In genomic region chr17:34039562-34040450, GRCm38 (mm10) we compare ENCODE assay signal across 7 mouse cellular contexts. TPM values are rescaled to one million over a fixed set of nuclear protein-coding genes. Genes with fewer than 3 reads are reported as not detected.
A peak's percentile ranks its signal among the peaks of the same experiment; 100 is the strongest.
DNase-seq lines count a peak whose midpoint lies in the region; ATAC-seq and TF ChIP-seq lines count a peak whose summit lies in the region.

No protein-coding gene starts in this region.

- peak overlapping the region; percentile 63 for H3K4me2 ChIP-seq in hindbrain, embryonic 16.5 days (ENCODE audit: low read length)
- H3K4me2 ChIP-seq in neural tube, embryonic 15.5 days: peak overlapping the region; percentile 65
- no peak overlapping the region for H3K4me2 ChIP-seq in liver, embryonic 11.5 days

- H3K9me3 ChIP-seq in hindbrain, embryonic 16.5 days (ENCODE audit: control insufficient read depth, low read length): no peaks in the 10 kb centered on the region
- H3K9me3 ChIP-seq in neural tube, embryonic 15.5 days (replicated peaks): no peaks in the 10 kb centered on the region
- H3K9me3 ChIP-seq in liver, embryonic 11.5 days (ENCODE audit: control insufficient read depth, low read length): no peaks in the 10 kb centered on the region

- peak overlapping the region; percentile 81 for H3K27ac ChIP-seq in gastrocnemius, adult 2 months
- H3K27ac ChIP-seq in hindbrain, embryonic 16.5 days (ENCODE audit: low read depth, low read length): no peak overlapping the region
- no peak overlapping the region; the same call in 1 of the 2 replicates for H3K27ac ChIP-seq in neural tube, embryonic 15.5 days (replicated peaks)
- H3K27ac ChIP-seq in liver, embryonic 11.5 days (ENCODE audit: low read depth, low read length): no peak overlapping the region

- intact Hi-C loops in gastrocnemius, adult 2 months (cut with DNase I): loop anchor here (5.0 kb wide), 1 partner anchor 67 kb away; no protein-coding TSS in a partner anchor

- peak overlapping the region; percentile 57 for H3K4me3 ChIP-seq in gastrocnemius, adult 2 months
- H3K4me3 ChIP-seq in hindbrain, embryonic 16.5 days (ENCODE audit: low read length): peak overlapping the region; percentile 30
- peak overlapping the region; percentile 35 for H3K4me3 ChIP-seq in neural tube, embryonic 15.5 days (replicated peaks)
- H3K4me3 ChIP-seq in liver, embryonic 11.5 days (ENCODE audit: low read depth, low read length): no peak overlapping the region

- DNase-seq in left cerebral cortex, adult 8-10 months (ENCODE audit: low spot score in 2 of 2): peak; percentile 15 to 39
- DNase-seq in left cerebral cortex, adult 18-20 months (ENCODE audit: low spot score in 2 of 2): no peak
- DNase-seq in cerebellum, adult 9-11 months: peak; percentile 38
- peak; percentile 94 for DNase-seq in gastrocnemius, adult 2 months
- no peak for DNase-seq in liver, embryonic 11.5 days (ENCODE audit: low spot score)

- 22% methylated on average over 17 of the region's 17 CpGs for WGBS in hindbrain, embryonic 16.5 days
- 27% methylated on average over 17 of the region's 17 CpGs for WGBS in neural tube, embryonic 15.5 days
- WGBS in liver, embryonic 11.5 days: 33% methylated on average over 17 of the region's 17 CpGs

- H3K9ac ChIP-seq in hindbrain, embryonic 16.5 days (ENCODE audit: low read depth, low read length): peak overlapping the region; percentile 62
- H3K9ac ChIP-seq in neural tube, embryonic 15.5 days (replicated peaks): peak overlapping the region; percentile 48
- H3K9ac ChIP-seq in liver, embryonic 11.5 days (ENCODE audit: low read depth, low read length): no peak overlapping the region

- peaks cover 19% of the 10 kb centered on the region for H3K4me1 ChIP-seq in hindbrain, embryonic 16.5 days (ENCODE audit: control insufficient read depth, insufficient read depth, low read depth, low read length)
- peaks cover 40% of the 10 kb centered on the region for H3K4me1 ChIP-seq in neural tube, embryonic 15.5 days
- H3K4me1 ChIP-seq in liver, embryonic 11.5 days (replicated peaks; ENCODE audit: control insufficient read depth, insufficient read depth, low read length): peaks cover 16% of the 10 kb centered on the region

- no peaks in the 10 kb centered on the region for H3K27me3 ChIP-seq in hindbrain, embryonic 16.5 days (replicated peaks; ENCODE audit: control insufficient read depth, insufficient read depth, low read length)
- no peaks in the 10 kb centered on the region for H3K27me3 ChIP-seq in neural tube, embryonic 15.5 days (replicated peaks)
- H3K27me3 ChIP-seq in liver, embryonic 11.5 days (replicated peaks; ENCODE audit: control insufficient read depth, insufficient read depth, low read length): peaks cover 18% of the 10 kb centered on the region

- no peak for TF ChIP-seq CTCF in gastrocnemius, adult 2 months (IDR thresholded peaks at IDR 0.05)

- peak; percentile 18; the same call in 1 of the 2 replicates for ATAC-seq in hindbrain, embryonic 16.5 days
- peak; percentile 11; the same call in 1 of the 2 replicates for ATAC-seq in neural tube, embryonic 15.5 days (ENCODE audit: low FRiP score)
- no peak for ATAC-seq in liver, embryonic 11.5 days (replicated peaks; ENCODE audit: low FRiP score)

- H3K36me3 ChIP-seq in hindbrain, embryonic 16.5 days (ENCODE audit: control insufficient read depth, insufficient read depth, low read length): peaks cover 22% of the 10 kb centered on the region
- H3K36me3 ChIP-seq in neural tube, embryonic 15.5 days: peaks cover 28% of the 10 kb centered on the region
- H3K36me3 ChIP-seq in liver, embryonic 11.5 days (ENCODE audit: control insufficient read depth, insufficient read depth, low read length): peaks cover 15% of the 10 kb centered on the region

RNA-seq across cellular contexts. Expression of gene Col11a2, which starts 0.6 kb away (rescaled TPM):
- total RNA-seq in left cerebral cortex, adult 8-10 months (2022): 10 to 100 TPM; 12.6 to 18.0 (median 16.8) TPM
- total RNA-seq in left cerebral cortex, adult 18-20 months (2021): 10 to 100 TPM; 14.5 to 14.6 TPM
- total RNA-seq in gastrocnemius, adult 2 months (2021): 1 to 10 TPM; 3.0 to 9.6 TPM
- polyA plus RNA-seq in hindbrain, embryonic 16.5 days (2015; fragmentation: Nextera tagmentation; extraction: Ambion mirVana): 4.7 and 6.7 TPM in 2 replicates
- 8.3 and 9.4 TPM in 2 replicates for polyA plus RNA-seq in neural tube, embryonic 15.5 days (2015; fragmentation: Nextera tagmentation; extraction: Ambion mirVana)
- 0.61 and 0.67 TPM in 2 replicates for polyA plus RNA-seq in liver, embryonic 11.5 days (2014; fragmentation: Nextera tagmentation; extraction: Ambion mirVana)

RNA-seq across cellular contexts. Expression of gene Rxrb, which starts 8.2 kb away (rescaled TPM):
- 10 to 100 TPM; 72.8 to 87.6 (median 78.1) TPM for total RNA-seq in left cerebral cortex, adult 8-10 months (2022)
- 10 to 100 TPM; 80.6 to 84.1 TPM for total RNA-seq in left cerebral cortex, adult 18-20 months (2021)
- total RNA-seq in gastrocnemius, adult 2 months (2021): 10 to 100 TPM; 40.5 to 41.7 TPM
- polyA plus RNA-seq in hindbrain, embryonic 16.5 days (2015; fragmentation: Nextera tagmentation; extraction: Ambion mirVana): 53.3 and 54.1 TPM in 2 replicates
- polyA plus RNA-seq in neural tube, embryonic 15.5 days (2015; fragmentation: Nextera tagmentation; extraction: Ambion mirVana): 54.4 and 57.7 TPM in 2 replicates
- polyA plus RNA-seq in liver, embryonic 11.5 days (2014; fragmentation: Nextera tagmentation; extraction: Ambion mirVana): 30.8 and 31.5 TPM in 2 replicates

RNA-seq across cellular contexts. Expression of gene Slc39a7, which starts 8.3 kb away (rescaled TPM):
- 10 to 100 TPM; 91.2 to 98.6 (median 95.0) TPM for total RNA-seq in left cerebral cortex, adult 8-10 months (2022)
- 100 to 1,000 TPM in 1 of 2 experiments, 10 to 100 TPM in 1; 96.1 to 101 TPM for total RNA-seq in left cerebral cortex, adult 18-20 months (2021)
- total RNA-seq in gastrocnemius, adult 2 months (2021): 10 to 100 TPM; 44.6 to 49.5 TPM
- 180 and 186 TPM in 2 replicates for polyA plus RNA-seq in hindbrain, embryonic 16.5 days (2015; fragmentation: Nextera tagmentation; extraction: Ambion mirVana)
- 167 and 170 TPM in 2 replicates for polyA plus RNA-seq in neural tube, embryonic 15.5 days (2015; fragmentation: Nextera tagmentation; extraction: Ambion mirVana)
- 73.9 and 75.9 TPM in 2 replicates for polyA plus RNA-seq in liver, embryonic 11.5 days (2014; fragmentation: Nextera tagmentation; extraction: Ambion mirVana)

RNA-seq across cellular contexts. Expression of gene H2-Ke6, which starts 11.9 kb away (rescaled TPM):
- 10 to 100 TPM; 45.6 to 50.2 (median 46.4) TPM for total RNA-seq in left cerebral cortex, adult 8-10 months (2022)
- total RNA-seq in left cerebral cortex, adult 18-20 months (2021): 10 to 100 TPM; 39.3 to 43.2 TPM
- total RNA-seq in gastrocnemius, adult 2 months (2021): 10 to 100 TPM; 69.9 to 82.3 TPM
- polyA plus RNA-seq in hindbrain, embryonic 16.5 days (2015; fragmentation: Nextera tagmentation; extraction: Ambion mirVana): 69.5 and 74.1 TPM in 2 replicates
- polyA plus RNA-seq in neural tube, embryonic 15.5 days (2015; fragmentation: Nextera tagmentation; extraction: Ambion mirVana): 68.4 and 71.4 TPM in 2 replicates
- 34.2 and 45.1 TPM in 2 replicates for polyA plus RNA-seq in liver, embryonic 11.5 days (2014; fragmentation: Nextera tagmentation; extraction: Ambion mirVana)

RNA-seq across cellular contexts. Expression of gene Ring1, which starts 15.3 kb away (rescaled TPM):
- 10 to 100 TPM; 31.4 to 43.5 (median 36.1) TPM for total RNA-seq in left cerebral cortex, adult 8-10 months (2022)
- 10 to 100 TPM; 31.6 to 34.6 TPM for total RNA-seq in left cerebral cortex, adult 18-20 months (2021)
- total RNA-seq in gastrocnemius, adult 2 months (2021): 10 to 100 TPM; 11.6 to 12.8 TPM
- polyA plus RNA-seq in hindbrain, embryonic 16.5 days (2015; fragmentation: Nextera tagmentation; extraction: Ambion mirVana): 17.3 and 18.5 TPM in 2 replicates
- polyA plus RNA-seq in neural tube, embryonic 15.5 days (2015; fragmentation: Nextera tagmentation; extraction: Ambion mirVana): 21.9 and 24.4 TPM in 2 replicates
- polyA plus RNA-seq in liver, embryonic 11.5 days (2014; fragmentation: Nextera tagmentation; extraction: Ambion mirVana): 3.4 and 5.5 TPM in 2 replicates

Comparison
In these comparisons a context has a peak if more than half of its experiments do, and no peak if none do; other contexts are left out.
1. DNase-seq: peak in left cerebral cortex, adult 8-10 months (2 of 2), cerebellum, adult 9-11 months (single experiment) and gastrocnemius, adult 2 months (single experiment); none in left cerebral cortex, adult 18-20 months (0 of 2) and liver, embryonic 11.5 days (single experiment).